Mouse (Mus musculus): ENCODE measurements around the gene Map3k9. TPM values are rescaled to one million over a fixed set of nuclear protein-coding genes. Genes with fewer than 3 reads are reported as not detected.

Gene Map3k9
- total RNA-seq, 1 experiment = 5.4 TPM

DNA sequence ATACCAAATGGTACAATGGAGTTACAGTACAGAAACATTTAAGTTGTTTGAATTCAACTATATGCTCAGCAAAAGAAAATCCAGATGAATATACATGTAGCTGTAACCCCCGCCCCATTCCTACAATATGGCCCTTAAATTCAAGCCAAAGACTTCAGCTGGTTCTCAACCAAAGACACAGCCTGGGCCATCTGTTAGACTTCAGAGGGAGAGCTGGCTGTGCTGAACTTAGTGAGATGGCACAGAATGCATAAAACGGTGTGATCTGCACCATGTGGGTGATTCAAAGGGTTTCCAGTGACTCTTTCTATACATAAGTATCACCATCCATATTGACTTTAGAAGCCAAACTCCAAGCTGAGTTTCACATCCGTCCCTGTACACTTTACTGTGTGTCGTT is 39.7 kb upstream of the Map3k9 start:
- peaks cover 0 to 2% of the 10 kb centered on the region in 2 experiments; a peak in 1 of 4 replicates for H3K4me1 ChIP-seq (ENCODE audit: control insufficient read depth in 2 of 2, insufficient read depth in 2 of 2, low read length in 2 of 2, poor library complexity in 1 of 2)
- H3K36me3 ChIP-seq (ENCODE audit: control insufficient read depth, insufficient read depth, low read length, poor library complexity, severe bottlenecking) = no peaks in the 10 kb centered on the region
- H3K9ac ChIP-seq (ENCODE audit: insufficient read depth, low read depth, low read length, poor library complexity, severe bottlenecking) = no peak overlapping the region
- H3K9me3 ChIP-seq (ENCODE audit: control insufficient read depth, insufficient read depth, low read depth, low read length) = no peaks in the 10 kb centered on the region
- TF ChIP-seq MAFK (IDR thresholded peaks at IDR 0.05; ENCODE audit: insufficient read depth, low read depth, low read length) (no peak), HCFC1 (IDR thresholded peaks at IDR 0.05; ENCODE audit: borderline replicate concordance, insufficient read depth, low read length) (no peak), ZC3H11A (IDR thresholded peaks at IDR 0.05; ENCODE audit: borderline replicate concordance, low read depth, low read length) (no peak), CHD2 (IDR thresholded peaks at IDR 0.05; ENCODE audit: low read depth, low read length) (no peak), ZNF384 (IDR thresholded peaks at IDR 0.05; ENCODE audit: low read depth, low read length) (no peak)
- no peak for DNase-seq (ENCODE audit: low read depth, low spot score)
- H3K4me3 ChIP-seq (ENCODE audit: insufficient read depth in 1 of 2, low read depth in 1 of 2, low read length in 2 of 2, poor library complexity in 1 of 2, severe bottlenecking in 1 of 2) = no peak overlapping the region
- in situ Hi-C loops (cut with MboI; ENCODE audit: low sequenced_read_pairs in 2 of 2, unreplicated experiment in 2 of 2) = no loop called here
- H3K27ac ChIP-seq (ENCODE audit: insufficient read depth, low read depth, low read length, poor library complexity, severe bottlenecking) = no peak overlapping the region

DNA sequence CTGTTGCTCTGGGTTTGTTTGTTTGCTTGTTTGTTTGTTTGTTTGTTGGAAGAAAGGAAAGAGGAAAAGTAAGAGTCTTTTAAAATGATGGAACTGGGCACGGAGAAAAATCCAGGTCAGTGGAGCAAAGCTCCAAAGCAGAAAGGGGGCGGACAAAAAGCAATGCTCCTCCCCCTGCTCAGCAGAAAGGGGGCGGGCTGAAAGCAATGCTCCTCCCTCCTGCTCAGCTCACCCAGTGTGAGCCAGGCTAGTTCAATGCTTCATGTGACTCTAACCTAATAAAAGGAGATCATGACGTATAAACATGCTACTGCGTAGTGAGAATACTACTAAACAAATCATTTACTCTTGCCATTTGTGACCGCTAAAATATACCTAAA is 36.1 kb upstream of the Map3k9 start:
- in situ Hi-C loops (cut with MboI; ENCODE audit: low sequenced_read_pairs in 2 of 2, unreplicated experiment in 2 of 2) = no loop called here
- H3K27ac ChIP-seq (ENCODE audit: insufficient read depth, low read depth, low read length, poor library complexity, severe bottlenecking) = peak overlapping the region; percentile 47; the same call in 1 of the 2 replicates
- TF ChIP-seq CHD2 (IDR thresholded peaks at IDR 0.05; ENCODE audit: low read depth, low read length) (no peak), ZNF384 (IDR thresholded peaks at IDR 0.05; ENCODE audit: low read depth, low read length) (no peak), HCFC1 (IDR thresholded peaks at IDR 0.05; ENCODE audit: borderline replicate concordance, insufficient read depth, low read length) (no peak), MAFK (IDR thresholded peaks at IDR 0.05; ENCODE audit: insufficient read depth, low read depth, low read length) (no peak)
- H3K4me1 ChIP-seq (ENCODE audit: control insufficient read depth in 2 of 2, insufficient read depth in 2 of 2, low read length in 2 of 2, poor library complexity in 1 of 2) = peaks cover 0 to 2% of the 10 kb centered on the region in 2 experiments; a peak in 1 of 4 replicates
- H3K9me3 ChIP-seq (ENCODE audit: control insufficient read depth, insufficient read depth, low read depth, low read length) = no peaks in the 10 kb centered on the region
- H3K4me3 ChIP-seq (ENCODE audit: insufficient read depth in 1 of 2, low read depth in 1 of 2, low read length in 2 of 2, poor library complexity in 1 of 2, severe bottlenecking in 1 of 2) = peak overlapping the region; percentile 45 to 80
- no peaks in the 10 kb centered on the region for H3K36me3 ChIP-seq (ENCODE audit: control insufficient read depth, insufficient read depth, low read length, poor library complexity, severe bottlenecking)
- DNase-seq (ENCODE audit: low read depth, low spot score) = peak; percentile 76
- no peak overlapping the region for H3K9ac ChIP-seq (ENCODE audit: insufficient read depth, low read depth, low read length, poor library complexity, severe bottlenecking)

DNA sequence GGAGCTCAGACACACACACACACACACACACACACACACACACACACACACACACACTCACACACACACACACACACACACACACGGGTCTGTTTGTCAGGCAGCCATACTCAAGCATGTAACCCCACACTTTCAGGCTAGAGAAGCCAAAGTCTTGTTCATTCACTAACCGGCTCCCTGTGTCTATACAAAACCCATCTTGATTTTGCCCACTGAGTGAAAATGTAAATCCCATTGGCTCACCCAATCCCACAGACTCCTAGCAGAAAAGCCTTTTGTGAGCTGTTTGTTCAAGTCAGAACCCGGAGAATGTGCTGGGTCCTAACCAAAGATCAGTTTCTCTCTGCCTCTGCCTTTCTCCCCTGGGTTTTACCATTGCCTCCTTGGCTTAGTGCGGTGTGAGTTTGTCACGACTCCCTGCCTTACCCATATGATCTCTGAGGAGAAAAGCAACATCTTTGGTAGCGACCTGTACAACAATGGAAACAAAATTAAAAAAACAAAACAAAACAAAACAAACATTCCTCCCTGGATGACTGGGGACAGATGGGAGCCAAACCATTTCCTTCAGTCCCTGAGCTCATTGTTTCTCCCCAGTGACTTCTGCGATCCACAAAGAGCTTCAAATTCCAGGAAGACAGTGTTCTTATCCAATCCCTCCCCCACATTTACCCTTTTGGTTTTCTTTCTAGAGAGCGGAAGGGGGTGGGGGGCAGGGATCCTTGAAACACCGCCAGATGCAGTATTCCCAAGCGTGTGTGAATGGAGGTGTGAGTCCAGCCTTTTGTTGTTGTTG is 35.6 kb upstream of the Map3k9 start:
- Histone ChIP-seq H3K9me3 (ENCODE audit: control insufficient read depth, insufficient read depth, low read depth, low read length) (no peaks in the 10 kb centered on the region), H3K27ac (ENCODE audit: insufficient read depth, low read depth, low read length, poor library complexity, severe bottlenecking) (peak overlapping the region; percentile 71), H3K36me3 (ENCODE audit: control insufficient read depth, insufficient read depth, low read length, poor library complexity, severe bottlenecking) (no peaks in the 10 kb centered on the region), H3K9ac (ENCODE audit: insufficient read depth, low read depth, low read length, poor library complexity, severe bottlenecking) (peak overlapping the region; percentile 55; the same call in 1 of the 2 replicates), H3K4me1 (ENCODE audit: control insufficient read depth in 2 of 2, insufficient read depth in 2 of 2, low read length in 2 of 2, poor library complexity in 1 of 2) (peaks cover 0 to 2% of the 10 kb centered on the region in 2 experiments; a peak in 1 of 4 replicates), H3K4me3 (ENCODE audit: insufficient read depth in 1 of 2, low read depth in 1 of 2, low read length in 2 of 2, poor library complexity in 1 of 2, severe bottlenecking in 1 of 2) (peak overlapping the region; percentile 45 to 80)
- DNase-seq (ENCODE audit: low read depth, low spot score) = peak; percentile 87
- TF ChIP-seq MAFK (IDR thresholded peaks at IDR 0.05; ENCODE audit: insufficient read depth, low read depth, low read length) = 0 out of 2 replicates have a peak, but pooled peaks have one; percentile 2
- 0 out of 2 replicates have a peak, but pooled peaks have one; percentile 47 for TF ChIP-seq HCFC1 (IDR thresholded peaks at IDR 0.05; ENCODE audit: borderline replicate concordance, insufficient read depth, low read length)
- TF ChIP-seq ZC3H11A (IDR thresholded peaks at IDR 0.05; ENCODE audit: borderline replicate concordance, low read depth, low read length) = no peak
- TF ChIP-seq ZNF384 (IDR thresholded peaks at IDR 0.05; ENCODE audit: low read depth, low read length) = peak; percentile 44; the same call in 1 of the 2 replicates
- no peak; the same call in 1 of the 2 replicates for TF ChIP-seq CHD2 (IDR thresholded peaks at IDR 0.05; ENCODE audit: low read depth, low read length)
- in situ Hi-C loops (cut with MboI; ENCODE audit: low sequenced_read_pairs in 2 of 2, unreplicated experiment in 2 of 2) = no loop called here

DNA sequence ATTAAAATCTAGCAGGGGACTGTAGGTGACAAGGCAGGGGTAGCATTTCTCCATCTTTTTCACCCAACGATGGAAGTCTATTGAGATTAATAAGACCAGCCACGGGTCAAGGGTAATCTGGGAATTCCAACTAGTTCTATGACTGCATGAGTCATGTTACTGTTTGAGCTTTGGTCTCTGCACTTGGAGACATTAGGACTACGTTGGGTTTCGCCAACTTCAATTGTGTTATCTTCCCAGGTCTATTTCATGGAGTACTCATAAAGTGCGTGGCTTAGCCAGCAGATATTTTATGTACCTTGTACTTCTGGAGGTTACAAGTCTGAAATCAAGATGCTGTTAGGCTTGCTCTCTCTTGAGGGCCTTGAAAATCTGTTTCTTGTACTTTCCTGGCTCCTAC is 33.8 kb upstream of the Map3k9 start:
- H3K36me3 ChIP-seq (ENCODE audit: control insufficient read depth, insufficient read depth, low read length, poor library complexity, severe bottlenecking) = no peaks in the 10 kb centered on the region
- no peak overlapping the region for H3K4me3 ChIP-seq (ENCODE audit: insufficient read depth in 1 of 2, low read depth in 1 of 2, low read length in 2 of 2, poor library complexity in 1 of 2, severe bottlenecking in 1 of 2)
- H3K4me1 ChIP-seq (ENCODE audit: control insufficient read depth in 2 of 2, insufficient read depth in 2 of 2, low read length in 2 of 2, poor library complexity in 1 of 2) = peaks cover 0 to 2% of the 10 kb centered on the region in 2 experiments; a peak in 1 of 4 replicates
- no peak for DNase-seq (ENCODE audit: low read depth, low spot score)
- TF ChIP-seq MAFK (IDR thresholded peaks at IDR 0.05; ENCODE audit: insufficient read depth, low read depth, low read length) (no peak), ZC3H11A (IDR thresholded peaks at IDR 0.05; ENCODE audit: borderline replicate concordance, low read depth, low read length) (no peak), ZNF384 (IDR thresholded peaks at IDR 0.05; ENCODE audit: low read depth, low read length) (no peak), CHD2 (IDR thresholded peaks at IDR 0.05; ENCODE audit: low read depth, low read length) (no peak), HCFC1 (IDR thresholded peaks at IDR 0.05; ENCODE audit: borderline replicate concordance, insufficient read depth, low read length) (no peak)
- in situ Hi-C loops (cut with MboI; ENCODE audit: low sequenced_read_pairs in 2 of 2, unreplicated experiment in 2 of 2) = no loop called here
- H3K9ac ChIP-seq (ENCODE audit: insufficient read depth, low read depth, low read length, poor library complexity, severe bottlenecking) = no peak overlapping the region
- no peaks in the 10 kb centered on the region for H3K9me3 ChIP-seq (ENCODE audit: control insufficient read depth, insufficient read depth, low read depth, low read length)
- no peak overlapping the region for H3K27ac ChIP-seq (ENCODE audit: insufficient read depth, low read depth, low read length, poor library complexity, severe bottlenecking)

Measured in ES-E14 (cell line).